Mouse (Mus musculus) regulatory T cell (primary cell): Measurements from ENCODE around the gene Nphs2.

Experiments
- in situ Hi-C: fragments of 300-600 bp; cut with MboI, MseI; formaldehyde crosslinking; loops from one replicate; pipeline ENCODE4 v1.15.1; 2025; ENCODE audit warnings: high pct_unique_total_duplicates

Gene Nphs2

DNA sequence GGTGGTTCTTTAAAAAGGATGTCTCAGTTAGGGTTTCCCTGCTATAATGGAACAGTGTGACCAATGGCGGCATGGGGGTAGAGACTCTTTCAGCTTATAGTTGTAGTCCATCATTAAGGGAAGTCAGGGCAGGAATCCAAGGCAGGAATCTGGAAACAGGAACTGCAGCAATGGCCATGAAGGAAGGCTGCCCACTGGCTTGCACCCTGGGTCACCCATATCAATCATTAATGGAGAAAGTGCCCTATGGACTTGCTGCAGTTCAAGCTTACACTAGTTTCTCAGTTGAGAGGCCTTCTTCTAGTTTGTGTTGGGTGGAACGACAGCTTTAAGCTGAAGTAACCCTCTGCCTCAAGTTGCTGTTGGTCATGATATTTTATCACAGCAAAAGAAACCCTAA, 41.9 kb downstream of the Nphs2 start:
- in situ Hi-C loops, result no loop called here

DNA sequence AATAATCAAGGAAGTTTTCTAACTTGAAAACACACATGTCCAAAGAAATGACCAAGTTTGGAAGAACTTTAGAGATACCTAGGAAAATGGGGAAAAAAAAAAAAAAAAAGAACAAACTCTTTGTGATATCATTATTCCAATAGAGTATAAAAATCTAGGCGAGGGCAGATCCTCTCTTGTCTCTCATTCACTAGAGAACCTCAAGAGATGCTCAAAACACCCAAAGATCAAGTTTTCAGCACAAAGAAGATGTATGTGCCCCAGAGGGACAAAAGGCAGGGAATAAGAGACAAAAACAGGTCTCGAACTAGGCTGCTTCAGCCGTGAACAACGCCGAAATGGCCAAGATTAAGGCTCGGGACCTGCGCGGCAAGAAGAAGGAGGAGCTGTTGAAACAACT, 55.2 kb downstream of the Nphs2 start, which contains the start of gene Gm2000:
Gm2000 (plus strand) TSS at position 301 of the 400 bp plus-strand sequence.
- in situ Hi-C loops, result no loop called here
